Mouse (Mus musculus) kidney, postnatal 0 days (tissue): ENCODE results near the gene Gm1527. TPM values are rescaled to one million over a fixed set of nuclear protein-coding genes. Genes with fewer than 3 reads are reported as not detected.

Experiments used
- ATAC-seq: fragments of 200-750 bp; cut with Nextera tagmentation; replicated peaks from 2 replicates; pipeline ENCODE4 v1.8.0; 2017; ENCODE audit warnings: low read depth, moderate number of reproducible peaks, moderate TSS enrichment, moderate library complexity; ENCODE audit not compliant: low FRiP score
- DNase-seq: peaks from one replicate; pipeline ENCODE4 v3.0.0-alpha.2; 2016; ENCODE audit warnings: low spot score
- H3K27ac ChIP-seq: fragments of 300-500 bp; sonication (generic); 2 replicates; pipeline ENCODE4 v1.5.1; 2014; ENCODE audit warnings: mild to moderate bottlenecking
- H3K27me3 ChIP-seq: fragments of 300-500 bp; sonication (generic); 2 replicates; pipeline ENCODE4 v1.6.1; 2014; ENCODE audit warnings: low read length, mixed read lengths; ENCODE audit not compliant: insufficient read depth
- H3K36me3 ChIP-seq: fragments of 300-500 bp; sonication (generic); 2 replicates; pipeline ENCODE4 v1.6.1; 2014; ENCODE audit warnings: low read length, mixed read lengths; ENCODE audit not compliant: insufficient read depth
- H3K4me1 ChIP-seq: fragments of 300-500 bp; sonication (generic); replicated peaks from 2 replicates; pipeline ENCODE4 v1.6.1; 2014; ENCODE audit warnings: antibody characterized with exemption, low read length, mixed read lengths; ENCODE audit not compliant: insufficient read depth
- H3K4me2 ChIP-seq: fragments of 300-500 bp; sonication (generic); 2 replicates; pipeline ENCODE4 v1.6.1; 2014; ENCODE audit warnings: mild to moderate bottlenecking, low read length, moderate library complexity, mixed read lengths
- H3K4me3 ChIP-seq: fragments of 300-500 bp; sonication (generic); replicated peaks from 2 replicates; pipeline ENCODE4 v1.5.1; 2014; ENCODE audit warnings: low read depth, low read length
- H3K9ac ChIP-seq: fragments of 300-500 bp; sonication (generic); 2 replicates; pipeline ENCODE4 v1.6.1; 2014; ENCODE audit warnings: low read depth, low read length
- H3K9me3 ChIP-seq: fragments of 300-500 bp; sonication (generic); replicated peaks from 2 replicates; pipeline ENCODE4 v1.6.1; 2016; ENCODE audit warnings: low read length, inconsistent platforms, mixed read lengths
- CTCF ChIP-seq: IDR thresholded peaks from 2 replicates; pipeline ENCODE4 v1.5.1; 2016; ENCODE audit warnings: antibody characterized with exemption, low read depth, mild to moderate bottlenecking, moderate library complexity
- WGBS: fragments of 180-500 bp; shearing (Covaris S2); extraction: QIAGEN DNeasy Blood & Tissue Kit; methylation state at CpG from one replicate; pipeline ENCODE4 v1.1.7; 2014; 5-methylcytosine and 5-hydroxymethylcytosine counted together
- polyA plus RNA-seq: library from polyadenylated mRNA; unstranded; fragments of >200 nt; fragmentation: Nextera tagmentation; extraction: Ambion mirVana; gene quantifications from 2 replicates; pipeline ENCODE4 v1.2.1, GENCODE M21; 2015

Gene Gm1527
- polyA plus RNA-seq, 1 experiment from 2014 or later = 0.11 TPM

GRCm38 (mm10) chr3:28968851-28969250, 76.4 kb downstream of the Gm1527 start:
- Histone ChIP-seq H3K36me3 (no peaks in the 10 kb centered on the region), H3K27me3 (no peaks in the 10 kb centered on the region), H3K9ac (no peak overlapping the region), H3K9me3 (no peaks in the 10 kb centered on the region), H3K27ac (no peak overlapping the region), H3K4me2 (no peak overlapping the region), H3K4me3 (no peak overlapping the region), H3K4me1 (no peaks in the 10 kb centered on the region)
- peak; percentile 85 for TF ChIP-seq CTCF
- WGBS = 0% methylated on average over 4 of the region's 4 CpGs
- DNase-seq (peak; percentile 80), ATAC-seq (0 out of 2 replicates have a peak, but pooled peaks have one; percentile 25)

Other genes with a start within 250 kb of the Gm1527 start
- gene Slc2a2, start 194.7 kb upstream of the Gm1527 start, polyA plus RNA-seq = 45.8 and 48.8 TPM in 2 replicates
- gene Eif5a2, start 111.3 kb upstream of the Gm1527 start, polyA plus RNA-seq = 8.7 and 9.0 TPM in 2 replicates
- gene Rpl22l1, start 87.2 kb upstream of the Gm1527 start, polyA plus RNA-seq = 606 and 757 TPM in 2 replicates
- gene Egfem1, start 189.4 kb downstream of the Gm1527 start, polyA plus RNA-seq = 1.4 and 1.6 TPM in 2 replicates